ENCODE assay signal across 8 mouse cellular contexts in genomic region chr2:84726716-84727115, GRCm38 (mm10). TPM values are rescaled to one million over a fixed set of nuclear protein-coding genes. Genes with fewer than 3 reads are reported as not detected.
A peak's percentile ranks its signal among the peaks of the same experiment; 100 is the strongest.
DNase-seq lines count a peak whose midpoint lies in the region; ATAC-seq and TF ChIP-seq lines count a peak whose summit lies in the region.

No protein-coding gene starts in this region.

- peaks cover 3% of the 10 kb centered on the region for H3K36me3 ChIP-seq in kidney, adult 2 months (ENCODE audit: control insufficient read depth, insufficient read depth, low read length)
- peaks cover 32% of the 10 kb centered on the region for H3K36me3 ChIP-seq in hindbrain, embryonic 14.5 days (replicated peaks; ENCODE audit: control insufficient read depth, insufficient read depth)
- H3K36me3 ChIP-seq in midbrain, embryonic 15.5 days (replicated peaks) = peaks cover 10% of the 10 kb centered on the region; the same call in 1 of the 2 replicates

- no peak for TF ChIP-seq CTCF in kidney, adult 2 months (conservative IDR thresholded peaks at IDR 0.05; ENCODE audit: insufficient read depth, insufficient read length, low read depth, low read length)
- no peak for TF ChIP-seq CTCF in bone marrow, adult 2 months (IDR thresholded peaks at IDR 0.05; ENCODE audit: control insufficient read depth, insufficient read depth, low read length)

- peak overlapping the region; percentile 57 for H3K9ac ChIP-seq in hindbrain, embryonic 14.5 days
- H3K9ac ChIP-seq in midbrain, embryonic 15.5 days = peak overlapping the region; percentile 57

- TF ChIP-seq POLR2A in kidney, adult 2 months (IDR thresholded peaks at IDR 0.05; ENCODE audit: low read depth, low read length) = no peak
- TF ChIP-seq POLR2A in bone marrow, adult 2 months (IDR thresholded peaks at IDR 0.05; ENCODE audit: borderline replicate concordance, control insufficient read depth, low read depth, low read length) = no peak

- no peak overlapping the region; the same call in 1 of the 2 replicates for H3K27ac ChIP-seq in kidney, adult 2 months (ENCODE audit: insufficient read depth, low read depth, low read length)
- H3K27ac ChIP-seq in bone marrow, adult 2 months (ENCODE audit: control insufficient read depth, insufficient read depth, low read depth, low read length, poor library complexity) = no peak overlapping the region
- no peak overlapping the region for H3K27ac ChIP-seq in hindbrain, embryonic 14.5 days
- peak overlapping the region; percentile 87; the same call in 1 of the 2 replicates for H3K27ac ChIP-seq in midbrain, embryonic 15.5 days

- H3K4me1 ChIP-seq in kidney, adult 2 months (ENCODE audit: control insufficient read depth, insufficient read depth, low read length) = peaks cover 3% of the 10 kb centered on the region
- no peaks in the 10 kb centered on the region for H3K4me1 ChIP-seq in bone marrow, adult 2 months (ENCODE audit: control insufficient read depth, insufficient read depth, low read length)
- H3K4me1 ChIP-seq in hindbrain, embryonic 14.5 days (replicated peaks; ENCODE audit: control insufficient read depth, insufficient read depth, low read length) = peaks cover 13% of the 10 kb centered on the region
- peaks cover 29% of the 10 kb centered on the region for H3K4me1 ChIP-seq in midbrain, embryonic 15.5 days

- H3K9me3 ChIP-seq in hindbrain, embryonic 14.5 days (ENCODE audit: control insufficient read depth, low read length) = no peaks in the 10 kb centered on the region
- no peaks in the 10 kb centered on the region for H3K9me3 ChIP-seq in midbrain, embryonic 15.5 days

- DNase-seq in kidney, adult 2 months = no peak
- no peak for DNase-seq in kidney, postnatal 25 days
- DNase-seq in hindbrain, embryonic 14.5 days (ENCODE audit: low spot score) = no peak
- no peak for DNase-seq in embryo, embryonic 9.5 days (ENCODE audit: extremely low spot score)
- DNase-seq in c-Kit-positive CD71-positive TER-119-positive erythroid progenitor cells, embryonic 14.5 days (ENCODE audit: low spot score) = no peak
- no peak for DNase-seq in thymus, postnatal 4 days

- no peaks in the 10 kb centered on the region for H3K27me3 ChIP-seq in kidney, adult 2 months (replicated peaks; ENCODE audit: control insufficient read depth, insufficient read depth, low read length)
- no peaks in the 10 kb centered on the region for H3K27me3 ChIP-seq in hindbrain, embryonic 14.5 days (ENCODE audit: control insufficient read depth, insufficient read depth, low read length)
- no peaks in the 10 kb centered on the region for H3K27me3 ChIP-seq in midbrain, embryonic 15.5 days (replicated peaks)

- H3K4me2 ChIP-seq in hindbrain, embryonic 14.5 days (replicated peaks) = peak overlapping the region; percentile 97
- peak overlapping the region; percentile 72 for H3K4me2 ChIP-seq in midbrain, embryonic 15.5 days

- 0 out of 2 replicates have a peak, but pooled peaks have one; percentile 15 for ATAC-seq in hindbrain, embryonic 14.5 days (ENCODE audit: low FRiP score)
- ATAC-seq in midbrain, embryonic 15.5 days (replicated peaks) = peak; percentile 13

- H3K4me3 ChIP-seq in kidney, adult 2 months (ENCODE audit: insufficient read depth, low read depth, low read length) = peak overlapping the region; percentile 59
- peak overlapping the region; percentile 76 for H3K4me3 ChIP-seq in bone marrow, adult 2 months (replicated peaks; ENCODE audit: control insufficient read depth, low read depth, low read length)
- H3K4me3 ChIP-seq in hindbrain, embryonic 14.5 days (replicated peaks; ENCODE audit: low read length) = peak overlapping the region; percentile 61
- H3K4me3 ChIP-seq in midbrain, embryonic 15.5 days = peak overlapping the region; percentile 58

- WGBS in kidney, adult 2 months = 1% methylated on average over 9 of the region's 9 CpGs
- WGBS in bone marrow, adult 2 months = 2% methylated on average over 9 of the region's 9 CpGs
- WGBS in hindbrain, embryonic 14.5 days = 5% methylated on average over 9 of the region's 9 CpGs
- 6% methylated on average over 9 of the region's 9 CpGs for WGBS in midbrain, embryonic 15.5 days

RNA-seq across cellular contexts. Expression of gene Clp1, which starts 0.4 kb away (rescaled TPM):
- polyA plus RNA-seq in kidney, adult 2 months (2012; rRNA removed) = 9.3 and 11.1 TPM in 2 replicates
- polyA plus RNA-seq in bone marrow, adult 2 months (2011; ENCODE audit: insufficient read depth, insufficient read length, low replicate concordance, missing spikeins) = 17.4 and 25.1 TPM in 2 replicates
- polyA plus RNA-seq in hindbrain, embryonic 14.5 days (2014; fragmentation: Nextera tagmentation; extraction: Ambion mirVana) = 21.3 and 22.3 TPM in 2 replicates
- polyA plus RNA-seq in midbrain, embryonic 15.5 days (2015; fragmentation: Nextera tagmentation; extraction: Ambion mirVana) = 24.4 and 25.2 TPM in 2 replicates

RNA-seq across cellular contexts. Expression of gene Ypel4, which starts 7.1 kb away (rescaled TPM):
- polyA plus RNA-seq in kidney, adult 2 months (2012; rRNA removed) = 0.46 and 0.48 TPM in 2 replicates
- 172 and 242 TPM in 2 replicates for polyA plus RNA-seq in bone marrow, adult 2 months (2011; ENCODE audit: insufficient read depth, insufficient read length, low replicate concordance, missing spikeins)
- polyA plus RNA-seq in hindbrain, embryonic 14.5 days (2014; fragmentation: Nextera tagmentation; extraction: Ambion mirVana) = 12.5 and 13.1 TPM in 2 replicates
- 27.5 and 28.0 TPM in 2 replicates for polyA plus RNA-seq in midbrain, embryonic 15.5 days (2015; fragmentation: Nextera tagmentation; extraction: Ambion mirVana)

RNA-seq across cellular contexts. Expression of gene Zdhhc5, which starts 11.7 kb away (rescaled TPM):
- polyA plus RNA-seq in kidney, adult 2 months (2012; rRNA removed) = 59.6 and 65.8 TPM in 2 replicates
- polyA plus RNA-seq in bone marrow, adult 2 months (2011; ENCODE audit: insufficient read depth, insufficient read length, low replicate concordance, missing spikeins) = 10.8 and 14.6 TPM in 2 replicates
- polyA plus RNA-seq in hindbrain, embryonic 14.5 days (2014; fragmentation: Nextera tagmentation; extraction: Ambion mirVana) = 21.9 and 22.5 TPM in 2 replicates
- 19.0 and 19.9 TPM in 2 replicates for polyA plus RNA-seq in midbrain, embryonic 15.5 days (2015; fragmentation: Nextera tagmentation; extraction: Ambion mirVana)

RNA-seq across cellular contexts. Expression of gene Gm19426, which starts 16.7 kb away (rescaled TPM):
- polyA plus RNA-seq in kidney, adult 2 months (2012; rRNA removed) = 2.0 TPM in 2 replicates
- not detected in 2 replicates for polyA plus RNA-seq in bone marrow, adult 2 months (2011; ENCODE audit: insufficient read depth, insufficient read length, low replicate concordance, missing spikeins)
- 2.9 and 3.4 TPM in 2 replicates for polyA plus RNA-seq in hindbrain, embryonic 14.5 days (2014; fragmentation: Nextera tagmentation; extraction: Ambion mirVana)
- 3.6 and 4.6 TPM in 2 replicates for polyA plus RNA-seq in midbrain, embryonic 15.5 days (2015; fragmentation: Nextera tagmentation; extraction: Ambion mirVana)

RNA-seq across cellular contexts. Expression of gene Tmx2, which starts 47.8 kb away (rescaled TPM):
- polyA plus RNA-seq in kidney, adult 2 months (2012; rRNA removed) = 188 and 193 TPM in 2 replicates
- 23.5 and 35.9 TPM in 2 replicates for polyA plus RNA-seq in bone marrow, adult 2 months (2011; ENCODE audit: insufficient read depth, insufficient read length, low replicate concordance, missing spikeins)
- polyA plus RNA-seq in hindbrain, embryonic 14.5 days (2014; fragmentation: Nextera tagmentation; extraction: Ambion mirVana) = 316 and 341 TPM in 2 replicates
- 271 and 279 TPM in 2 replicates for polyA plus RNA-seq in midbrain, embryonic 15.5 days (2015; fragmentation: Nextera tagmentation; extraction: Ambion mirVana)
